Mouse (Mus musculus): ENCODE measurements at regions not wholly inside any gene's neighbourhood (a gene's known extent, or its start where the extent isn't known, plus 50 kb on each side); places are given as distances from the start of the nearest gene placed in this dataset.

GRCm38 (mm10) chr8:116120067-116120466, 384.7 kb upstream of the Dynlrb2 start:
- no peak for DNase-seq (ENCODE audit: low spot score)

GRCm38 (mm10) chr8:116117919-116118318, 386.9 kb upstream of the Dynlrb2 start:
- no peak for DNase-seq (ENCODE audit: low spot score)

GRCm38 (mm10) chr8:116116625-116117024, 388.1 kb upstream of the Dynlrb2 start:
- no peak for DNase-seq (ENCODE audit: low spot score)

GRCm38 (mm10) chr8:116115811-116116372, 388.9 kb upstream of the Dynlrb2 start:
- peak; percentile 56 for DNase-seq (ENCODE audit: low spot score)

GRCm38 (mm10) chr8:116114978-116115377, 389.8 kb upstream of the Dynlrb2 start:
- peak; percentile 14 for DNase-seq (ENCODE audit: low spot score)

- DNase-seq (ENCODE audit: low spot score): peak; percentile 19
Measured at GRCm38 (mm10) chr8:116114502-116114901, 390.3 kb upstream of the Dynlrb2 start.

GRCm38 (mm10) chr8:116111168-116111567, 393.6 kb upstream of the Dynlrb2 start:
- DNase-seq (ENCODE audit: low spot score): no peak

GRCm38 (mm10) chr8:116096666-116097065, 389.1 kb upstream of the Maf start:
- no peak for DNase-seq (ENCODE audit: low spot score)

GRCm38 (mm10) chr8:116083156-116083555, 375.6 kb upstream of the Maf start:
- DNase-seq (ENCODE audit: low spot score): no peak

- DNase-seq (ENCODE audit: low spot score): no peak
Measured at GRCm38 (mm10) chr8:116078849-116079407, 371.3 kb upstream of the Maf start.

- no peak for DNase-seq (ENCODE audit: low spot score)
Measured at GRCm38 (mm10) chr8:116071497-116071896, 363.9 kb upstream of the Maf start.

- DNase-seq (ENCODE audit: low spot score): no peak
Measured at GRCm38 (mm10) chr8:116069538-116069937, 361.9 kb upstream of the Maf start.

GRCm38 (mm10) chr8:116067978-116068375, 360.4 kb upstream of the Maf start:
- no peak for DNase-seq (ENCODE audit: low spot score)

GRCm38 (mm10) chr8:116067182-116067977, 359.8 kb upstream of the Maf start:
- DNase-seq (ENCODE audit: low spot score): no peak

- no peak for DNase-seq (ENCODE audit: low spot score)
Measured at GRCm38 (mm10) chr8:116065871-116066270, 358.3 kb upstream of the Maf start.

- DNase-seq (ENCODE audit: low spot score): no peak
Measured at GRCm38 (mm10) chr8:116065327-116065726, 357.7 kb upstream of the Maf start.

- no peak for DNase-seq (ENCODE audit: low spot score)
Measured at GRCm38 (mm10) chr8:116064562-116064961, 357.0 kb upstream of the Maf start.

- no peak for DNase-seq (ENCODE audit: low spot score)
Measured at GRCm38 (mm10) chr8:116063541-116063940, 355.9 kb upstream of the Maf start.

- DNase-seq (ENCODE audit: low spot score): no peak
Measured at GRCm38 (mm10) chr8:116053483-116053882, 345.9 kb upstream of the Maf start.

- DNase-seq (ENCODE audit: low spot score): no peak
Measured at GRCm38 (mm10) chr8:116053043-116053442, 345.4 kb upstream of the Maf start.

- DNase-seq (ENCODE audit: low spot score): no peak
Measured at GRCm38 (mm10) chr8:116048480-116048879, 340.9 kb upstream of the Maf start.

GRCm38 (mm10) chr8:116046859-116047258, 339.3 kb upstream of the Maf start:
- DNase-seq (ENCODE audit: low spot score): no peak

GRCm38 (mm10) chr8:116045526-116045925, 337.9 kb upstream of the Maf start:
- DNase-seq (ENCODE audit: low spot score): no peak

Data from lung, postnatal 25 days (tissue).